Mouse (Mus musculus) monocyte, adult 5-6 weeks (primary cell): ENCODE data around the gene Mat2a. TPM values are rescaled to one million over a fixed set of nuclear protein-coding genes. Genes with fewer than 3 reads are reported as not detected.
"Not testable (repeated sequence)": the region's sequence is repeated elsewhere in the genome, so short reads cannot be mapped to it uniquely, and the experiment has no call there.

Source experiments
- ATAC-seq: fragments of 153-309, 156-312 bp; replicated peaks from 2 replicates; pipeline ENCODE4 v1.8.0; 2017; ENCODE audit warnings: mild to moderate bottlenecking; ENCODE audit not compliant: low TSS enrichment, insufficient number of reproducible peaks, severe bottlenecking, poor library complexity, low FRiP score
- total RNA-seq: library from RNA; stranded (forward); fragments of 200-1000, 200-491, 200-594 nt; gene quantifications from 3 replicates; pipeline ENCODE4 v1.2.3, GENCODE M21; 2017

Mat2a gene
- total RNA-seq, 1 experiment from 2014 or later = 164 TPM

- no peak for ATAC-seq
Measured at GRCm38 (mm10) chr6:72458921-72459320, 19.6 kb upstream of the Mat2a start.

- no peak for ATAC-seq
Measured at GRCm38 (mm10) chr6:72458418-72458817, 19.1 kb upstream of the Mat2a start.

- no peak for ATAC-seq
Measured at GRCm38 (mm10) chr6:72456567-72456966, 17.2 kb upstream of the Mat2a start.

GRCm38 (mm10) chr6:72454833-72455373 is 15.5 kb upstream of the Mat2a start:
- ATAC-seq = no peak

- no peak for ATAC-seq
Measured at GRCm38 (mm10) chr6:72454072-72454746, 14.9 kb upstream of the Mat2a start.

GRCm38 (mm10) chr6:72453578-72453977 is 14.2 kb upstream of the Mat2a start:
- no peak for ATAC-seq

- ATAC-seq = no peak
Measured at GRCm38 (mm10) chr6:72452329-72452728, 13.0 kb upstream of the Mat2a start.

GRCm38 (mm10) chr6:72451778-72452177 is 12.4 kb upstream of the Mat2a start:
- not testable (repeated sequence) for ATAC-seq

GRCm38 (mm10) chr6:72447487-72447886 is 8.1 kb upstream of the Mat2a start:
- ATAC-seq = no peak

GRCm38 (mm10) chr6:72445011-72445410 is 5.7 kb upstream of the Mat2a start:
- ATAC-seq = no peak

GRCm38 (mm10) chr6:72442921-72443604 is 3.7 kb upstream of the Mat2a start:
- no peak for ATAC-seq

GRCm38 (mm10) chr6:72440186-72440990 is 1.0 kb upstream of the Mat2a start:
- ATAC-seq = no peak

GRCm38 (mm10) chr6:72438862-72439354 is 450 bp downstream of the Mat2a start:
- ATAC-seq = peak; percentile 83

- no peak for ATAC-seq
Measured at GRCm38 (mm10) chr6:72438226-72438625, 1.1 kb downstream of the Mat2a start.

GRCm38 (mm10) chr6:72432153-72432552 is 7.2 kb downstream of the Mat2a start:
- ATAC-seq = no peak

GRCm38 (mm10) chr6:72430989-72431921 is 8.1 kb downstream of the Mat2a start:
- no peak for ATAC-seq

- no peak for ATAC-seq
Measured at GRCm38 (mm10) chr6:72429061-72429842, 10.1 kb downstream of the Mat2a start.
